ENCODE assay signal across 8 mouse cellular contexts in the genomic region with DNA sequence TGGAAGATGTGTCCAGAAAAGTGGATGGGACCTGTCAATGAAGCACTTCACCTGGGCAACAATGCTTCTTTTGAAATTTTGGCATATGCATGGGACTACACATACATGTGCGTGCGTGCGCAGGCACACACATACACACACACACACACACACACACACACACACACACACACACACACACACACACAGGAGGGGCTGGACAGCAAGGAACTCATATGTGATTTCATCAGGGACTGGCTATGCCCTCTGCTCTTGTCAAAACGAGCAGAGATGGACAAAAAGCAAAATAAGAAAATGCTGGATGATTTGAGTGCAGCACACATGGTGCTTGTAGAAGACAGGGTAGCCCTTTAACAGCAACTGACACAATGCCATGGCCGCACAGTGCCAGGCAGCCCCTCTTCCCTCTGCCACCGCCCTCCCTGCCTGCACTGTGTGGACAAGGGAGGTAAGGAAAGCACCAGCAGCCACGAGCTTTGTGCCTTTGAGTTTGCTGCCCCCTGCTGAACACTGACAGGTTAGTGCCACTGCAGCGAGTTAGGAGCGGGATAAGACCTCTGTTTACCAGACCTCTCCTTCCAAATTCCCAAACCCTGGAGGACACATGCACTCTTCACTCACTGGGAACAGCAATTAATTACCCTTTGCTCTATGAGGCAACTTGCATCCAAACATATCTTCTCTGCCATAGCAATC. TPM values are rescaled to one million over a fixed set of nuclear protein-coding genes. Genes with fewer than 3 reads are reported as not detected.
A peak's percentile ranks its signal among the peaks of the same experiment; 100 is the strongest.
DNase-seq lines count a peak whose midpoint lies in the region; ATAC-seq and TF ChIP-seq lines count a peak whose summit lies in the region.

No protein-coding gene starts in this region.

- no peaks in the 10 kb centered on the region for H3K4me1 ChIP-seq in spleen, adult 2 months (ENCODE audit: control insufficient read depth, insufficient read depth, insufficient read length)
- no peaks in the 10 kb centered on the region for H3K4me1 ChIP-seq in intestine, embryonic 15.5 days (replicated peaks)

- TF ChIP-seq CTCF in spleen, adult 2 months (IDR thresholded peaks at IDR 0.05; ENCODE audit: extremely low read depth, insufficient read depth, insufficient read length, insufficient replicate concordance), result peak; percentile 41; the same call in 1 of the 2 replicates

- no peaks in the 10 kb centered on the region for H3K9me3 ChIP-seq in intestine, embryonic 15.5 days

- peak in 1 of 2 experiments; percentile 18 for DNase-seq in spleen, adult 2 months (ENCODE audit: low read depth in 1 of 2, low spot score in 2 of 2)
- DNase-seq in spleen, postnatal 36 days (ENCODE audit: low spot score in 2 of 2), result no peak
- peak; percentile 78 to 88 for DNase-seq in cerebellum, postnatal 14 days
- peak; percentile 44 to 70 for DNase-seq in frontal cortex, postnatal 14 days (ENCODE audit: low spot score in 2 of 2)
- DNase-seq in left cerebral cortex, postnatal 10 days (ENCODE audit: extremely low spot score in 1 of 2, low spot score in 2 of 2), result peak; percentile 71 to 83
- peak; percentile 83 for DNase-seq in right cerebral cortex, postnatal 4 days

- no peaks in the 10 kb centered on the region for H3K27me3 ChIP-seq in spleen, adult 2 months (ENCODE audit: control insufficient read depth, insufficient read depth, low read length)
- H3K27me3 ChIP-seq in intestine, embryonic 15.5 days (replicated peaks), result no peaks in the 10 kb centered on the region

- H3K36me3 ChIP-seq in spleen, adult 2 months (ENCODE audit: control insufficient read depth, insufficient read depth, low read length), result peaks cover 7% of the 10 kb centered on the region
- H3K36me3 ChIP-seq in intestine, embryonic 15.5 days, result no peaks in the 10 kb centered on the region; the same call in 1 of the 2 replicates

- no peak for TF ChIP-seq POLR2A in spleen, adult 2 months (IDR thresholded peaks at IDR 0.05; ENCODE audit: low read depth, low read length)

- no peak overlapping the region for H3K9ac ChIP-seq in intestine, embryonic 15.5 days

- ATAC-seq in intestine, embryonic 15.5 days, result peak; percentile 75
- ATAC-seq in megakaryocyte progenitor cell, adult 5-6 weeks (replicated peaks; ENCODE audit: poor library complexity), result peak; percentile 86

- intact Hi-C loops in left cerebral cortex, postnatal 10 days (cut with DNase I), result loop anchor here (2.0 kb wide), 1 partner anchor 151 kb away; no protein-coding TSS in a partner anchor

- H3K27ac ChIP-seq in spleen, adult 2 months (ENCODE audit: insufficient read depth, low read length), result no peak overlapping the region
- H3K27ac ChIP-seq in intestine, embryonic 15.5 days, result no peak overlapping the region

- no peak overlapping the region for H3K4me3 ChIP-seq in spleen, adult 2 months (ENCODE audit: extremely low read depth, insufficient read depth, insufficient read length)
- no peak overlapping the region for H3K4me3 ChIP-seq in intestine, embryonic 15.5 days (replicated peaks)

- 75% methylated on average over 9 of the region's 9 CpGs for WGBS in spleen, adult 2 months
- 52% methylated on average over 9 of the region's 9 CpGs for WGBS in intestine, embryonic 15.5 days

- H3K4me2 ChIP-seq in intestine, embryonic 15.5 days (replicated peaks), result no peak overlapping the region

RNA-seq across cellular contexts. Expression of gene Tgfbrap1, which starts 32.7 kb away (rescaled TPM):
- 13.4 and 15.2 TPM in 2 replicates for polyA plus RNA-seq in spleen, adult 2 months (2012; rRNA removed)
- 8.3 and 9.1 TPM in 2 replicates for polyA plus RNA-seq in intestine, embryonic 15.5 days (2015; fragmentation: Nextera tagmentation; extraction: Ambion mirVana)
- 10 to 100 TPM; 41.2 to 42.6 TPM for total RNA-seq in left cerebral cortex, postnatal 10 days (2021)
- total RNA-seq in megakaryocyte progenitor cell, adult 5-6 weeks (2015), result 19.0 and 24.6 TPM in 2 replicates
- total RNA-seq in megakaryocyte progenitor cell, adult 5-6 weeks (2017), result 11.2 and 11.6 TPM in 2 replicates

RNA-seq across cellular contexts. Expression of gene AI597479, which starts 32.7 kb away (rescaled TPM):
- 1.8 and 2.2 TPM in 2 replicates for polyA plus RNA-seq in spleen, adult 2 months (2012; rRNA removed)
- 23.2 and 25.8 TPM in 2 replicates for polyA plus RNA-seq in intestine, embryonic 15.5 days (2015; fragmentation: Nextera tagmentation; extraction: Ambion mirVana)
- 10 to 100 TPM; 19.7 to 20.3 TPM for total RNA-seq in left cerebral cortex, postnatal 10 days (2021)
- 12.5 and 17.2 TPM in 2 replicates for total RNA-seq in megakaryocyte progenitor cell, adult 5-6 weeks (2015)
- total RNA-seq in megakaryocyte progenitor cell, adult 5-6 weeks (2017), result 19.8 and 26.5 TPM in 2 replicates

Comparison
In these comparisons a context has a peak if more than half of its experiments do, and no peak if none do; other contexts are left out.
1. DNase-seq: peak in cerebellum, postnatal 14 days (2 of 2), frontal cortex, postnatal 14 days (2 of 2), left cerebral cortex, postnatal 10 days (2 of 2) and right cerebral cortex, postnatal 4 days (single experiment); none in spleen, postnatal 36 days (0 of 2).